In the genomic region with DNA sequence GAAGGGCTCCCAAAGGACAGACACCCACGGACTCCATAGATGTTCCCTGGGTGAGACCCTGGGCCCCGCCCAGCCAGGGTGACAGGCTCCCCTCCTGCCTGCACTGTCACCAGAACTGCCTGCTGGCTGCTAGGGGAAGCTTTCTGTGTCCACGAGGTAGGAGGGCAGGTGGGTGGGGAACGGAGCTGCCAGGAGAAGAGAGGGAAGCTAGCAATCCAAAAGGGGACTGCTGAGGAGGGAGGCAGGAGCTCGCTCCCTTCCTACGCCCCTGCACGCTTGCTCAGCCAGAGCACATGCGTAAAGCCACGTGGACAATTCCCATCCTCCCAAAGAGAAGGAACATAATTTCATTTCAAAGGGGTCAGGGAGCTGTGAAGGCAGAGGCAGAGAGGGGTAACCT, we compare ENCODE assay signal across 20 mouse cellular contexts. TPM values are rescaled to one million over a fixed set of nuclear protein-coding genes. Genes with fewer than 3 reads are reported as not detected.
DNase-seq lines count a peak whose midpoint lies in the region; ATAC-seq and TF ChIP-seq lines count a peak whose summit lies in the region.
"Had no signal": no experiment of that assay in that cellular context is flagged by ENCODE, and none has a peak within 500 bp of the region (broad histone marks: within the 10 kb centered on the region; RNA-seq: fewer than 3 reads in every experiment).

No protein-coding gene starts in this region.

- peak overlapping the region; percentile 55 for H3K27ac ChIP-seq in layer of hippocampus, adult 2 months
- no peak overlapping the region for H3K27ac ChIP-seq in kidney, embryonic 15.5 days
- H3K27ac ChIP-seq: forebrain, embryonic 10.5 days; hindbrain, embryonic 10.5 days; hindbrain, postnatal 0 days; kidney, postnatal 0 days; limb, embryonic 12.5 days; liver, embryonic 12.5 days; stomach, postnatal 0 days had no signal

- WGBS in kidney, embryonic 15.5 days, result 55% methylated on average over 9 of the region's 9 CpGs

- DNase-seq in layer of hippocampus, adult 2 months (ENCODE audit: low spot score in 2 of 2), result peak in 1 of 2 experiments; percentile 50
- no peak for DNase-seq in layer of hippocampus, postnatal 36 days
- peak; percentile 78 to 81 for DNase-seq in frontal cortex, adult 2 months (ENCODE audit: extremely low spot score in 1 of 2, low spot score in 1 of 2)
- peak; percentile 64 to 81 for DNase-seq in left cerebral cortex, postnatal 14 days (ENCODE audit: low spot score in 2 of 2)
- peak; percentile 63 for DNase-seq in right cerebral cortex, postnatal 14 days
- no peak for DNase-seq in adrenal gland, postnatal 10 days
- no peak for DNase-seq in ovary, postnatal 36 days (ENCODE audit: low spot score)
- DNase-seq: B cell, adult 2 months; gastrocnemius, postnatal 36 days; lung, embryonic 14.5 days had no signal

- H3K4me2 ChIP-seq in kidney, embryonic 15.5 days, result no peak overlapping the region
- H3K4me2 ChIP-seq: limb, embryonic 12.5 days; liver, embryonic 12.5 days; lung, embryonic 14.5 days; midbrain, embryonic 11.5 days had no signal

- H3K27me3 ChIP-seq in kidney, embryonic 15.5 days, result no peaks in the 10 kb centered on the region

- no peak overlapping the region for H3K9ac ChIP-seq in kidney, embryonic 15.5 days
- H3K9ac ChIP-seq: limb, embryonic 12.5 days; liver, embryonic 12.5 days; lung, embryonic 14.5 days had no signal

- H3K4me3 ChIP-seq in layer of hippocampus, adult 2 months, result no peak overlapping the region
- no peak overlapping the region for H3K4me3 ChIP-seq in kidney, embryonic 15.5 days (replicated peaks)
- H3K4me3 ChIP-seq: forebrain, embryonic 10.5 days; hindbrain, embryonic 10.5 days; limb, embryonic 12.5 days; liver, embryonic 12.5 days had no signal

- peaks cover 6% of the 10 kb centered on the region for H3K4me1 ChIP-seq in kidney, embryonic 15.5 days
- H3K4me1 ChIP-seq: liver, embryonic 12.5 days had no signal

- intact Hi-C loops in left cerebral cortex, postnatal 14 days (cut with DNase I), result loop anchor here (5.0 kb wide), 1 partner anchor 73 kb away; a partner anchor contains a TSS

- no peaks in the 10 kb centered on the region for H3K9me3 ChIP-seq in kidney, embryonic 15.5 days (replicated peaks)
- H3K9me3 ChIP-seq: forebrain, embryonic 10.5 days; hindbrain, embryonic 10.5 days; limb, embryonic 12.5 days; liver, embryonic 12.5 days had no signal

- TF ChIP-seq CTCF in layer of hippocampus, adult 2 months (conservative IDR thresholded peaks at IDR 0.05), result no peak

- ATAC-seq in kidney, embryonic 15.5 days (replicated peaks; ENCODE audit: low FRiP score), result no peak
- ATAC-seq: hindbrain, postnatal 0 days; intestine, postnatal 0 days; liver, embryonic 12.5 days had no signal

- H3K36me3 ChIP-seq in kidney, embryonic 15.5 days, result no peaks in the 10 kb centered on the region
- H3K36me3 ChIP-seq: forebrain, embryonic 10.5 days; hindbrain, embryonic 10.5 days; limb, embryonic 12.5 days; liver, embryonic 12.5 days had no signal

RNA-seq across cellular contexts. Expression of a gene that starts 20.4 kb away (rescaled TPM):
- 10 to 100 TPM; 43.3 to 44.6 TPM for total RNA-seq in layer of hippocampus, adult 2 months (2021)
- total RNA-seq in layer of hippocampus, postnatal 36 days (2021), result 10 to 100 TPM; 40.4 to 42.8 TPM
- polyA plus RNA-seq in frontal cortex, adult 2 months (2012; rRNA removed), result 55.9 and 56.7 TPM in 2 replicates
- 10 to 100 TPM; 43.5 to 48.3 TPM for total RNA-seq in left cerebral cortex, postnatal 14 days (2021)
- total RNA-seq in adrenal gland, postnatal 10 days (2021), result under 1 TPM in 1 of 2 experiments, not detected in 1; 0.12 TPM
- polyA plus RNA-seq in kidney, embryonic 15.5 days (2015; fragmentation: Nextera tagmentation; extraction: Ambion mirVana), result 0.14 and 0.26 TPM in 2 replicates
- polyA plus RNA-seq: limb, embryonic 12.5 days; liver, embryonic 12.5 days; midbrain, embryonic 11.5 days had no signal

Comparison
In these comparisons a context has a peak if more than half of its experiments do, and no peak if none do; other contexts are left out.
1. DNase-seq: peak in frontal cortex, adult 2 months (2 of 2), left cerebral cortex, postnatal 14 days (2 of 2) and right cerebral cortex, postnatal 14 days (single experiment); none in layer of hippocampus, postnatal 36 days (0 of 2), adrenal gland, postnatal 10 days (single experiment) and ovary, postnatal 36 days (single experiment).
2. RNA of a gene that starts 20.4 kb away (total RNA-seq): 43.5 to 48.3 TPM in left cerebral cortex, postnatal 14 days, 43.3 to 44.6 TPM in layer of hippocampus, adult 2 months and 40.4 to 42.8 TPM in layer of hippocampus, postnatal 36 days; 0.12 TPM in adrenal gland, postnatal 10 days; every median in the first group is over 10 times any median in the second.